Mouse (Mus musculus) G1E-ER4 (cell line): ENCODE data around the gene Fem1a. TPM values are rescaled to one million over a fixed set of nuclear protein-coding genes. Genes with fewer than 3 reads are reported as not detected.

Experiments used
- GATA1 ChIP-seq: IDR thresholded peaks from one replicate; pipeline ENCODE4 v1.8.0; 2012; ENCODE audit warnings: low read length, inconsistent platforms
- polyA plus RNA-seq: library from polyadenylated mRNA; stranded (reverse); fragments of >175 nt; gene quantifications from 2 replicates; pipeline ENCODE4 v1.2.3, GENCODE M21; 2012

The Fem1a gene
- polyA plus RNA-seq, 1 experiment = 21.5 TPM

DNA sequence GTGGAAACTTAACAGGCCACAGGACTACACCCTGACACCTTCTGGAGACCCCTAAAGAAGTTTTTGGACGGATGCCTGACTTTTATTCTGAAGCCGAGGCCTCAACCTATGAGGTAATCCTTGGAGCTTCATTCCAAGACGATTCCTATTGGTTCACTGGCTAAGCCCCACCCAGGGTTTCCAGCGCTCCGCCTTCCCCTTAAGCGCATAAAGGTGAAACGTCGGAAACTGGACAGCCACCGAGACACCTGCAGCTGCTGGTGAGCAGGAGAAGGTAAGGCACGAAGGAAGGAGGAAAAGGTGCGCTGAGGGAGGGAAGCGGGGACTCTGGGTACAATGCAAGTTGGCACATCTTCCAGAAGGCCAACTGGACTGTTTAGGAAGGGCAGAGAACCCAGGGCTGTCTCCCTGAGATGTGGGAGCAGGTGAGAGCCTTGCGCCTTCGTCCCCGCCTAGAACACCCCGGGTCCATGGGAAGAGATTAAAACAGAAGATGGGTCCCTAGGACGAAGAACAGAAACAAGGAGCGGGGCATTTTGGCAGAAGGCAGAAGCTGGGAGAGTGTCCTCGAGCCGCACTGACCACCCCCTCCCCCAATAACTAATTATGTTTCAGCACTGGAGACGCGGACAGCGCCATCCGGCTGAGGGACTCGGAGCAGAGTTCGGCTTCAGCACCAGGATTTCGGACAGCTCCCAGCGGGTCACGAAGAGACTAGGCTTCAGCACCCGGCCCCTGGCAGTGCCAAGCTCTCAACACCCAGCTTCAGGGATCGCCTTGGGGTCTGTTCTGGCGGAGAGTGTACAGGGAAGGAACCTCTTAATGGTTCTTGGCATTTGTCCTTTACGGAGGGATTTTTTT is 14.8 kb upstream of the Fem1a start:
- no peak for TF ChIP-seq GATA1

DNA sequence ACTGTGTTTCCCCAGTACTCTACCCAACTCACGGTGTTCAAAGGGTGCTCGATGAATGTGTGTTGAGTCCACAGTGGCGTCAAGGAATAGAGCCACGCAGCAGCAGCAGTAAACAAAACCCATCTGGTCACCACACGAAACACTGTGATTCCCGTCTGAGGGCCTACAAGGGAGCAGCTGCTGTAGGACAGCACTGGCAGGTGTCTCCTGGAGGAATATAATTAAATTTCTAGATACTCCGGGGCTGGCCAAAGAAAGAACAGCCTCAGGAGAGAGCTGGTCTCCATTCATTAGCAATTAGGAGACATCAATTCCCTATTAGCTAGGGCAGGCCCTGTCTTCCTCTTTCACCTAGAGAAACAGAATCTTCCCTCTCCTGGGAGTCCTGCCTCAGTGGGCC is 11.0 kb upstream of the Fem1a start:
- no peak for TF ChIP-seq GATA1

DNA sequence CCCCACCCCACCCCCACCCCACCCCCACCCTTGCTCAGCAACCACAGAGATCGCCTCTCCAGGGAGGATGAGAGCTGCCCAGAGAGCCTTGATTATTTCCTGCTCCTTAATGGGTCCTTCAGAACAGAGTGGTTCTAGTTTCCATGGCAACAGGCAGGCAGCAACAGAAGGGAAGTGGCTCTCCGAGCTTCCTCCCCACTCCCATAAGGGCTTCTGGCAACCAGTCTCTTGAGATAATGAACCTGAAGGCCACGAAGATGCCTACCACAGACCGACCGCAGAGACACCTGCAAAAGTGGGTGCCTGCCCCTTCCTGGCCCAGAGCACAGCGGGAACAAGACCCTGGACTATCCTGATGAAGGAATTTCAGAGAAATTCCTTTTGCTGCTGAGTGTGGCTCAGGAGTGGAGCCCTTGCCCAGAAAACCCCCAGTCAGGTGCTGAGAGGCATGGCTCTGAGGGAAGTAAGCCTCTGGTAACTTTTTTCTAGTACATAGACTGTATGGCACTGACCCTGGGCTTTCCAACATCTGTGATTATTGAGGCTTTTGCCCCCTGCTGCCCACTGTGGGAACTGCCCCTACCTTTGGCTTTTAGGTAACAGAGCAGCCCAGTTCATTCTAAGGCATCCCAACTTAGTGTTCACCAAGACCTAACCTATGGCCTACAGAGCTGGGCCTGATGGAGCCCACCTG is 5.3 kb upstream of the Fem1a start:
- no peak for TF ChIP-seq GATA1

DNA sequence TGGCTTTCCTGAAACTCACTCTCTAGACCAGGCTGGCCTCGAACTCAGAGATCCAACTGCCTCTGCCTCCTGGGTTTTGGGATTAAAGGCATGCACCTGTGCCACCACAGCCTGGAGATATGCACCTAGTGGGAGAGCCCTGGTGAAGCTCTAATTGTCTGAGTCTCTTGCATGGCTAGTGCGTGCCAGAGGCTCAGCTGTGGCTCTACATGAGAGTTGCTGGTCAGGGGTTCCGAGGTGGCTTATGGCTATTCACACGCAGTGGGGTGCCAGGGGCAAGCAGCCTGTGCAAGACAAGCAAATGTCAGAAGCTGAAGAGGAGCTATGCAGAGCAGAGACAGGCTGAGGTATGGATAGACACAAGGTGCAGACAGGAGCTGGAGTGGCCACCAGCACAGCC is 1.9 kb upstream of the Fem1a start:
- no peak for TF ChIP-seq GATA1

DNA sequence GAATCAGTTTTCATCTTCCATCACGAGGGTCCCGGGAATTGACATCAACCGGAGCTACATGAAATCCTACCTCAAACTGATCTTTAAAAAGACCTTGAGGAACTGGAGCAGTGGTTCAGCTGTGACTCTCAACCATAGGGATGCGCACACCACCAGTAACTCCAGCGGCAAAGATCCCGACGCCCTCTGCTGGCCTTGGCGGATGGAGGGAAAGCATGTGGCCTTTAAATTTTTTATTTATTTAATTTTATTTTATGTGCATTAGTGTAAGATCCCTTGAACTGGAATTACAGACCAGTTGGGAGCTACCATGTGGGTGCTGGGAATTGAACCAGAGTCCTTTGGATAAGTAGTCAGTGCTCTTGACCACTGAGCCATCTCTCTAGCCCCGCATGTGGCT is 1.2 kb upstream of the Fem1a start:
- TF ChIP-seq GATA1 = no peak

DNA sequence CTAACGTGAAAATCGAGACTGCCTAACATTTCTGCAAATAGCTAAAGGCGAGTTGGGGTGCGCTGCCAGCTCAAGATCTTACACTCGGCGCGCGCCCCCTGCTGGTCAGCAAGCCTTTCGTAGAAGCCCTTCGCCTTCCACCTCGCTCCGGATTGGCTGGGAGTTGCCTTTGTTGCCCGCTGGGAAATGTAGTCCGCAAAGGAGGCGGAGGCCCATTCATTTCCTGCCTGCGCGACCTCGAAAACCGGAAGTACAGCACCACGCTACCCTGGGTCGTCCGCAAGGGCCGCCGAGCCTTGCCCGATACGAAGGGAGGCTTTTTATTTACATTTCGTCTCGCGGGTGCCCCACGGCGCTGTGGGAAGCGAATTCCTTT is 759 bp upstream of the Fem1a start:
- TF ChIP-seq GATA1 = no peak

DNA sequence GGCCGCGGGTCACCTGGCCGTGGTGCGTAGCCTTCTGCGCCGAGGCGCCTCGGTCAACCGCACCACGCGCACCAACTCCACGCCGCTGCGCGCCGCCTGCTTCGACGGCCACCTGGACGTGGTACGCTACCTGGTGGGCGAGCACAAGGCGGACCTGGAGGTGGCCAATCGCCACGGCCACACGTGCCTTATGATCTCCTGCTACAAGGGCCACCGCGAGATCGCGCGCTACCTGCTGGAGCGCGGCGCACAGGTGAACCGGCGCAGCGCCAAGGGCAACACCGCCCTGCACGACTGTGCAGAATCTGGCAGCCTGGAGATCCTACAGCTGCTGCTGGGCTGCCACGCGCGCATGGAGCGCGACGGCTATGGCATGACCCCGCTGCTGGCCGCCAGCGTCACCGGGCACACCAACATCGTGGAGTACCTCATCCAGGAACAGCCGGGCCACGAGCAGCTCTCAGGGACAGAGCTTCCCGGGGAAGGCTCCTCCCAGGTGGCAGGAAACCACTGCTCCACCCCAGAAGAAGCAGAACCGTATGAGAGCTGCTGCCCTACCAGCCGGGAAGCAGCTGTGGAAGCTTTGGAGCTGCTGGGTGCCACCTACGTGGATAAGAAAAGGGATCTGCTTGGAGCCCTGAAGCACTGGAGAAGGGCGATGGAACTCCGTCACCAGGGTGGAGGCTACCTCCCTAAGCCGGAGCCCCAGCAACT is 728 bp downstream of the Fem1a start:
- TF ChIP-seq GATA1 = no peak

DNA sequence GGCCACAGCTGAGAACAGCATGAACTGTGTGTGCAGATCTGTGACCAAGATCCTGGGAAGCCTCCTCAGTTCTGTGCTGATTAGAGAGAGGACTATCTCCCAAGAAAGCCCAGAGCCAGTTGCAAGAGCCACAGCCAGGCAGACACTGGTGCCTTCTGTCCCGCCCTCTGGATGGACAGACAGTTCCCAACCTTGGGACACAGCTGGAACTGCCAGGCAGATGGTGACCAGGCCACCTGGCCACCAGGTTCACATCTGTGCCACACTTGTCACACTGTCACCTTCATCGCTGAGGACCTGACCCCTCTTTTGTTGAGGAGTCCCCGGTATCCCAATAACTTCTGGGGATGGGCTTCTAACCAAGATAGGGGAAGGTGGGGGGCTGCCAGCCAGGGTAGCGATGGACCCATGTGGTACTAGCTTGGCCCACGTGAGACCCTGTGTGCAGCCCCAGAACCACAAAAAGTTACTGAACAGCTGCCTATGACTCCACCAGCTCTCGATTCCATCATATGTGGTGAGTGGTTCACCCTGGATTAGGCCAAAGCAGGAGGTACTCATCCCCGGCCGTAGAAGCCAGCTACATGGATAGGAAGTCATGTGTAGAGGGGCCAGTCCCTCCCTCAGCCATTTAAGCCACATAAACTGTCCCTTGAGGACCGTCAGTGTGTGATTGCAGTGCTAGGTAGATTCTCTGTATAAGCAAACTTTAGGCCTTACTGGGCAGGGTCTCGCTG is 2.9 kb downstream of the Fem1a start:
- TF ChIP-seq GATA1 = no peak

DNA sequence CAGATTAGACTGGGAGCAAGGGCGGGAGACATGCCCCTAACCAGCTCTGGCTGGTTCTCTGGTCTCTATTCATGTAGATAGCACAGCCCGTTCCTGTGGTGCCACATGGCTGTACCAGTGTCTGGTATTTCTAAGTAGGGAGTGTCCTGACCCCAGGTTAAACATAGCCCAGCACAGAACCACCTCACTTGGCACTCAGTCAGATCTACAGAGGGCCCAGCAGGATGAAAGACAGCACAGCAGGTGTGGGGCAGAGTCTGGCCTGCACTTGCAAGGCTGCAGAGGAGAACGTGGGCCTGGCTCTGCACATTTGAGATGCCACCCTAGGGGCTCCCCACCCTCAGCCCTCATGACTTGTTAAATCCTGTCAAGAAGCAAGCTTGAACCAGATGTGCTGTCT is 4.6 kb downstream of the Fem1a start:
- no peak for TF ChIP-seq GATA1

DNA sequence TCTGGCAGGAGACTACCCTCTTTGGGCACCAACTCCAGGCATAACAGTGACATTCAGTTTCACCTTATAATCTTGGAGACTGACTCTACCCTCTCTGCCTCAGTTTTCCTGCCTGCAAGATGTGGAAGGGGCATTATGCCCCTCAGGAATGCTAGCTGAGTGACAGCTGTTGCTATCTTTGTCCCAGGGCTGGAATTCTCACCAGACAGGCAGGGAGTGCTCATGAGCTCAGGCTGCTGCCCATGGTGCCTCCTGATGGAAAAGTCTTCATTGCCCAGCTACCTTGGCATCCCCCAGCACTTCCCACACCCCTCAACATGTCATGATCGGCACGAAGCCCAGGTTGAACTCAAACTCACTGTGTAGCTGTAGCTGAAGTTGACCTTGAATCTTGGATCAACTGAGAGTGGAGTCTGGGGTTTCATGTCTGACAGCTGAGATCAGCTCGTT is 6.1 kb downstream of the Fem1a start:
- TF ChIP-seq GATA1 = no peak

DNA sequence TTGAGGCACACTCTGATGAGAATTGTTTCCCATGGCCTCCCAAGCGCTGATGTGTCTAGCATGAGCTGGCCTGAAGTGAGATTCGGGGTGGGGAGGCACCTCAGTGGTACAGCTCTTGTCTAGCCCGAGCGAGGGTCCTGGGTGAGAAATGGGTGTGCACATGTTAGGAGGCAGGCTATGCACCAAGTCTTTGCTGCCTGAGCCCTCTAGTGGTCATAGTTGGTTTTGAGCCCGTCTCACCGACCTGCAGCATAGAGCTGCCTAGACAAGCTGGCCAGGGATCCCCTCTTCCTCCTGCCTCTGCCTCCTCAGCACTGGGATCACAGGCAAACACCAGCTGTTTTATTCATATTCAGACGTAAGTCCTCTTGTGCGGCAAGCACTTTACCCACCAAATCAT is 7.4 kb downstream of the Fem1a start:
- no peak for TF ChIP-seq GATA1

DNA sequence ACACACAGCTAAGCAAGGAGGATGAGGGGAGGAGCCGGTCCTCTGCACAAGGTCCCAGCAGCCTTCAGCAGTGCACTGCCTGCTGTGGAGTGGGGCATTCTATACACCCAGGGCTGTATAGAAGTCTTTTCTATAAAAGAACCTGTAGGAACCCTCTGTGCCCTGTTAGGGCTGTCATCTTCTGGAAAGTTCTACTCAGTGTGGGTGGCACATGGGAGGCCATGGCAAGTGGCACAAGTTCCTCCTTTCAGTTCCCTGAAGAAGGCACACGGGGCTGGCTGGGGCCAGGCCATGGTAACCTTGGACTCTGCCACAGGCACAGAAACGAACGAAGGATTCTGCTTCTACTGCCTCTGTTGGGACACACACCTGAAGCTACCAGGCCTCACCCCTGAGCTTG is 8.4 kb downstream of the Fem1a start:
- TF ChIP-seq GATA1 = no peak

DNA sequence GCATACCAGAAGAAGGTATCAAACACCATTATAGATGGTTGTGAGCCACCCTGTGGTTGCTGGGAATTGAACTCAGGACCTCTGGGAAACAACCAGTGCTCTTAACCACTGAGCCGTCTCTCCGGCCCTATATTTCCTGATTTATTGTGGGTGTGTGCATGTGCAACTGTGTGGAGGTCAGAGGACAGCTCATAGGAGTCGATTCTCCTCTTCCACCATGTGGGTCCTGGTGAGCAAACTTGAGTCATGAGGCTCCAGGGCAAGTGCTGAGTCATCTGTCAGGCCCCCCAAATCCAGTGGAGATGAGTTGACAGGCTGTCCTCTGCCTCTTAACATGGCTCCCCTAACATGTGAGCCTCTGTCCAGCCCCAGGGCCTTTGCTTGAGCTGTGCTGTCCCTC is 9.3 kb downstream of the Fem1a start:
- TF ChIP-seq GATA1 = no peak

DNA sequence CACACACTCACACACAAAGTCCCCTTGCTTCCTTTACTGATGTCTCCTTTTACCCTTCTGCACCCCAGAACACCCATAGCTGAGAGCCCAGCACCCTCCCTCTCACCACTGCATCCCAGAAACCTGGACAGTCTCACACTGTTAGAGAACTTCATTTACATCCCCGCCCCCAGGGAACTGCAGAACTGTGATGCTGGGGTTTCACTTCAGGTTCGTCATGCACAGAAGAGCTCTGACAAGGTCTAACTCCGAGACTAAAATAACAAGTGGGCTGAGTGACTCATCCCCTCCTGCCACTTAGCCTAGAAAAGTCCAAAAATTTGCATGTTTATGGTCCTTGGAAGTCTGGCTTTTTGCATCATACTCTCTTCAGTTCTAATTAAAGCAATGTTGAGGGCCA is 9.7 kb downstream of the Fem1a start:
- no peak for TF ChIP-seq GATA1

DNA sequence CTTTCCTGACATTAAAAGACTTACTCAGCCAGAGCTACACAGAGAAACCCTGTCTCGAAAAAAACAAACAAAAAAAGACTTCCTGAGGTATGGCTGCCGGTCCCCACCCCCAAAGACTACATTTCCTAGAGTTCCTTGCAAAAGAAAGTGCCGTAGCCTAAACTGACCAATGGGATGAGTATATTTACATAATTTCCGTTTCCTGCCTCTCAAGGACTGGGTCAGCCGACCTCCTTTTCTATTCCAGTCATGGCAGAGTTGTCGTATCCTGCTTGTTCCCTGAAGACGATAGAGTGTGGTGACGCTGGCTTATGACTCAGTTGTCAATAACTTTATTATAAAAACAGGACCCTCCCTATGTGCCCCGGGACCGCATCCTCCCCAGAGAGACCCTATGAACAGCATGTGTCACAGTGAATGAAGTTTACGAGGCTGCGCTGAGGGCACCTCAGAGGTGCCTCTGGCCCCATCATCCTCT is 12.6 kb downstream of the Fem1a start:
- no peak for TF ChIP-seq GATA1
